In the genomic region with DNA sequence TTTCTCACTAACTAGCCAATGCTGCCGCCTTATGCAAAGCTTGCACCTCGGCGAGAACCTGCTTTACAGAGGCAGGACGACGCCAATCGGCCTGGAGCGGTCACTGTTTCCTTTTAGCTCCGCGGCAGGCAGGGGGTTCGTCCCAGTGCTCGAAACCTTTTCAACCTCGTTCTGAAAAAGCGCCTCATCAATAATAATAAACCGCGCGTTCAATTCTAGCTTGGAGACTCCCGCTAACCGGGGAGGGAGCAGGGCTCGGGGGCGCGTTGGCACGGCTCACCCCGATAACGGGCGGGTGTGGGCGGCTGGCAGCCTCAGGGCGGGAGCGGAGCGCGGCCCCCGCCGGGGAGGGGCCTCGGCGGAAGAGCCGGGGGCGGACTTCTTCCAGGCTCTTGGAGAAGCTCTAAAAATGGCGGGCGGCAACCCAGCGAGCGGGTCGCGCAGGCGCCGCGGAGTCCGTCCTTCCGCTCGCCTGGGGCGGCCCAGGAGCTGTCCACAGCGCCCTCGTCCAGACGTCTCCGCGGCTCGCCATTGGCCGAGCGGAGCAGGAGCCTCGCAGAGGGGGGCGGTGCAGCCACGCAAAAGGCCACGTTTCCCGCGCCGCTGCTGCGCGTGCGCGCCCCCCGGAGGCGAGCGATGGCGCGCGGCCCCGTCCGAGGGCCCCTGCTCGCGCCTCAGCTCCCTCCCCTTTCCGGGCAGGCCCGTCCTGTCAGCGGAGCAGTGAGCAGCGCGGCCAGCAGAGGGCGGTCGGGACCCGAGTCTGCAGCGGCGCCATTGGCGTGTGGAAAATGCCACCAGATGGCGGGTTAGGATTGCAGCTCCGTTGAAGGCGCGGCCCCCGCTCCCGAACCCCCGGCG, we compare ENCODE assay signal across 8 mouse cellular contexts. TPM values are rescaled to one million over a fixed set of nuclear protein-coding genes. Genes with fewer than 3 reads are reported as not detected.
A peak's percentile ranks its signal among the peaks of the same experiment; 100 is the strongest.
DNase-seq lines count a peak whose midpoint lies in the region; ATAC-seq and TF ChIP-seq lines count a peak whose summit lies in the region.

No protein-coding gene starts in this region.

- no peaks in the 10 kb centered on the region for H3K36me3 ChIP-seq in megakaryocyte, embryonic 14.5 days (replicated peaks; ENCODE audit: low read length)

- H3K27ac ChIP-seq in cortical plate, adult 2 months (ENCODE audit: insufficient read depth, low read length): peak overlapping the region; percentile 93

- no peaks in the 10 kb centered on the region for H3K27me3 ChIP-seq in megakaryocyte, embryonic 14.5 days (replicated peaks)

- peak overlapping the region; percentile 61 for H3K4me3 ChIP-seq in cortical plate, adult 2 months (ENCODE audit: insufficient read depth, low read length)
- H3K4me3 ChIP-seq in megakaryocyte, embryonic 14.5 days (replicated peaks): peak overlapping the region; percentile 96

- TF ChIP-seq POLR2A in cortical plate, adult 2 months (IDR thresholded peaks at IDR 0.05; ENCODE audit: extremely low read depth, insufficient read depth, low read length): peak; percentile 41; the same call in 1 of the 2 replicates

- no peaks in the 10 kb centered on the region for H3K9me3 ChIP-seq in megakaryocyte, embryonic 14.5 days

- ATAC-seq in activated CD4-positive, CD25-positive, alpha-beta regulatory T cell, adult 4 months: peak; percentile 84

- peak; percentile 99 for DNase-seq in gastrocnemius, adult 8-10 months (ENCODE audit: low spot score in 2 of 2)
- peak; percentile 88 for DNase-seq in hindlimb bud, embryonic 11.5 days (ENCODE audit: extremely low spot score, low read depth, low spot score)
- DNase-seq in left cerebral cortex, adult 8-10 months (ENCODE audit: low spot score in 2 of 2): peak; percentile 99
- peak; percentile 99 for DNase-seq in right cerebral cortex, postnatal 10 days (ENCODE audit: low spot score in 2 of 2)
- DNase-seq in urinary bladder, postnatal 25 days (ENCODE audit: low spot score): peak; percentile 99

- peak; percentile 73 for TF ChIP-seq CTCF in cortical plate, adult 2 months (IDR thresholded peaks at IDR 0.05; ENCODE audit: extremely low read depth, insufficient read depth, low read length)

- peaks cover 2% of the 10 kb centered on the region; the same call in 1 of the 2 replicates for H3K4me1 ChIP-seq in cortical plate, adult 2 months (ENCODE audit: control insufficient read depth, insufficient read depth, low read length)
- H3K4me1 ChIP-seq in megakaryocyte, embryonic 14.5 days: peaks cover 37% of the 10 kb centered on the region

RNA-seq across cellular contexts. Expression of a gene that starts 45.5 kb away (rescaled TPM):
- 10 to 100 TPM; 72.6 to 89.9 TPM for polyA plus RNA-seq in activated CD4-positive, CD25-positive, alpha-beta regulatory T cell, adult 4 months (2017; shearing (Covaris generic))
- polyA plus RNA-seq in cortical plate, adult 2 months (2012; rRNA removed): 26.7 and 30.4 TPM in 2 replicates
- total RNA-seq in gastrocnemius, adult 8-10 months (2022): 10 to 100 TPM; 19.2 to 22.6 (median 20.8) TPM
- 10 to 100 TPM; 54.0 to 73.3 (median 67.2) TPM for total RNA-seq in left cerebral cortex, adult 8-10 months (2022)
- 1.8 TPM in 1 of 2 replicates, not detected in the other for polyA plus RNA-seq in megakaryocyte, embryonic 14.5 days (2012; ENCODE audit: insufficient read depth, low replicate concordance)

Comparison
In these comparisons a context has a peak if more than half of its experiments do, and no peak if none do; other contexts are left out.
1. Peak in every context shown above with its lines: DNase-seq, ATAC-seq, H3K4me3 ChIP-seq and H3K27ac ChIP-seq.